Mouse (Mus musculus): Measurements from ENCODE around the gene Tnrc6a.

Gene Tnrc6a

DNA sequence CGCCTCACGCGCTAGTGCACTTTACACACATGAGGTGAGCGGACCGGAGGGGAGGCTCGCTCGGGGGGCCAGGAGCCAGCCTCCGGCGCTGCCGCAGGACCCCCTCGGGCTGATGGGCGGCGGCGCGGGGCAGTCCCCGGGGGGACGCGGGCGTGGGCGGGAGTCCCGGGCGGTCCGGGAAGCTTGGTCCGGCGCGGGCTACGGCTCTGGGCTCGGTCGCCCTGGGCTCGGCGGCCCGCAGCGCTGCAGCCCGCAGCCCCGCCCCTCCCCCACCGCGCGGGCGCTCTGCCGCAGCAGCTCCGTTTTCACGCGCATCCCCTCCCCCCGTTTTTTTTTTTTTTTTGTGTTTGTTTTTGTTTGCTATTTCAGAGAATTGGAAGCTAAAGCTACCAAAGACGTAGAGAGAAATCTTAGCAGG, 623 bp downstream of the Tnrc6a start:
- in situ Hi-C loops (cut with MboI; ENCODE audit: unreplicated experiment in 2 of 2): no loop called here

DNA sequence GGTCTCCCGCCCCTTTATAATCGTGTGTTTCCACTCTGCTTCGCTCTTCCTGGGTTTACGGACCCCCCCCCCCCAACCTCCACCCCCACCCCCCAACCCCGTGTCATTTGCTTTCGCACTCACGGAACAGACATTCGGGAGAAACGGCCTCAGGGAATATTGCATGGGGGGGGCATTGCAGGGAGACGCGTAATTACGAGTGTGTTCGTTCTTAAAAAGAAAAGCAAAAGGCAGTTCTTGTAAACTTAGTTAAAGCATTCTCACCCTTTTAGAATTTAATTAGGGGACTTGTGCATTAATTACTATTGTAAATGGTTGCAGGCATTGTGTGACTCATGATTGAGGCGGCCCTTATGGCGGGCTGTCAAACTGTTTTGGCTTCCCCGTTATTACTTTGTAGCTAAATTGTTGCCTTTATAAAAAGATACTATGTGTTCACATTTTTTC, 1.1 kb downstream of the Tnrc6a start:
- in situ Hi-C loops (cut with MboI; ENCODE audit: unreplicated experiment in 2 of 2): no loop called here

DNA sequence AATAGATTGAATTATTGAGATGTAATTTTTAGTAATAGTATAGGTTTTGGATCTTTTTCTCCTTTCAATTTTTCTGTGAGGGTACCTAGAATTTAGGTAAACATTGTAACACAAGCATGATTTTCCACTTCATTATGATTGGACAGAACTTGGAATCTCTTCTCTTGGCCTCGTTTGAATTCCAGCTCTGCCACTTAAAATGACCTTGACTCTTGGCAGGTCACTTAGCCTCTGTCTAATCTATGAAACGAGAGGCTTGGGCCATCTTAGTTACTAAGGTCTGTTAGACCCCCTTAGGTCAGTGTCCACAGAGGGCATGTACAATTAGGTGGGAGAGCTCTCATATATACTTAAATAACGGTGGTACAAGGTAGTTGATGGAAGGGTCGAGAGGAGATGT, 2.4 kb downstream of the Tnrc6a start:
- in situ Hi-C loops (cut with MboI; ENCODE audit: unreplicated experiment in 2 of 2): no loop called here

GRCm38 (mm10) chr7:123127301-123127700, 3.6 kb downstream of the Tnrc6a start:
- in situ Hi-C loops (cut with MboI; ENCODE audit: unreplicated experiment in 2 of 2): no loop called here

GRCm38 (mm10) chr7:123127981-123128380, 4.3 kb downstream of the Tnrc6a start:
- in situ Hi-C loops (cut with MboI; ENCODE audit: unreplicated experiment in 2 of 2): no loop called here

DNA sequence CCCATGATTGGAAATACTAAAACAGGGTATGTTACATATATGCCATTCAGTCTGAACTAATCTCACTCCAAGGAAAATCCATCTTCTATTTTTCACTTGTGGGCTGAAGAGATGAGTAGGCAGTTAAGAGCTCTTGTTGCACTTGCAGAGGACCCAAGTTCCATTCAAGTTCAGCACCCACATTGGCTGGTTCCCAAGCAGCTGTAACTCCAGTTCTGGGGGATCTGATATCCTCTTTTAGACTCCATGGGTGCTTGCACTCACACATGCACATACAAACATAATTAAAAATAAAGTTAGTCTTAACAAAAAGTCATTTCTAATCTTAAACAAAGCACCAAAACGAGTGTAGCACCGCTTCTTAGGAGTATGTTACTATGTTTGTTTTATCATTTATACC, 5.4 kb downstream of the Tnrc6a start:
- in situ Hi-C loops (cut with MboI; ENCODE audit: unreplicated experiment in 2 of 2): no loop called here

DNA sequence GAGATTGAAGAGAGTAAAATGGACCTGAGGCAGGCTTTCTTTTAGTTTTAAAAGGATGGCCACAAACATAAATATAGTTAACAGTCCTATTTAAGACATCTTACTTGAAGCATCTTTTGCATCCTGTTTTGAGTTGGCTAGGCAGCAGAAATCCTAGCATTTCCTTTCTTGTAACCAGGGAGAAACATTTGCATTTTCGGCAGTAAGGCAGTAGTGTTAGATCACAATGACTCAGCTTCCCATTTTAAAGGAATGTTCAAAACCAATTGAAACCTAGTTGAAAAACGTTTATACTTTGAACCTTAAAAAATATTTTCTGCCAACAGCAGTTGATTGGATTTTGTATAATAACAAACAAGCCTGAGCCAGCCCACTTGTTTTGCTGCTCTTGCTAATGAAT, 6.5 kb downstream of the Tnrc6a start:
- in situ Hi-C loops (cut with MboI; ENCODE audit: unreplicated experiment in 2 of 2): no loop called here

GRCm38 (mm10) chr7:123132401-123132800, 8.7 kb downstream of the Tnrc6a start:
- in situ Hi-C loops (cut with MboI; ENCODE audit: unreplicated experiment in 2 of 2): no loop called here

DNA sequence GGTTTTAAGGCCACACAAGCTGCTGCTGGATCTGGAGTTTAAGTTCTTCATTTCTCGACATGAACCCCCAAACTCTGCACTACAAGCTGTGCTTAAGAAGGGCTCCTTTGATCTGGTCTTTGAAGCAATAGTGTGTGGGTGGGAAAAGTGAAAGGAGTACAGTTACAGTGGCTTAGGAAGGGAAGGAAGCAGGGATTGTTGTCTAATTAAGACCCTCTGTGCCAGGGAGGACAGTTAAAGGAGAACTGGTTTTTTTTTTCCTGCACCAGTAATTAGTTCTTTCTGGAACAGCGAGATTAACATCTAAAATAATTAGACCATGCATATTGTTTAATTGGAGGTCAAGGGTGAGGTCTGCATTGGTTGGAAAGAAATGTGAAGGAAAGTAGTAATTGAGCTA, 11.2 kb downstream of the Tnrc6a start:
- in situ Hi-C loops (cut with MboI; ENCODE audit: unreplicated experiment in 2 of 2): no loop called here

- in situ Hi-C loops (cut with MboI; ENCODE audit: unreplicated experiment in 2 of 2): no loop called here
Observed at GRCm38 (mm10) chr7:123135655-123136054, 12.0 kb downstream of the Tnrc6a start.

DNA sequence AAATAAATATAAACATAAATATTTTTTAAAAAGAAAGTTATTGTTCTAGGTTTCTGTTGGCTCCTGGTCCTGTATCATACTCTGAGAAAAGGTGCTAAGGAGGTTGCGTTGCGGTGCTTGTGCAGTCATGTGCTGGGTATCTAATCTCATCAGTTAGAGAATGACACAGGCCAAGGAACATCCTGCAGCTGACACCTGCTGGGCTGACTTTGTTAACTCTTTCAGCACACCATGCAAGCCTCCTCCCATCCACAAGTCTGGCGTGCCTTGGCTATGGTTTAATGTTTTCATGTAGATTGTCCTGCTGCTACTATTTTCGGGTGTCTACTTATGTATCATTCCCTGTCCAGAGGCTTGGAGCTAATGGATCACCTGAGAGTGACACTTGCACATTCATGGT, 14.3 kb downstream of the Tnrc6a start:
- in situ Hi-C loops (cut with MboI; ENCODE audit: unreplicated experiment in 2 of 2): no loop called here

DNA sequence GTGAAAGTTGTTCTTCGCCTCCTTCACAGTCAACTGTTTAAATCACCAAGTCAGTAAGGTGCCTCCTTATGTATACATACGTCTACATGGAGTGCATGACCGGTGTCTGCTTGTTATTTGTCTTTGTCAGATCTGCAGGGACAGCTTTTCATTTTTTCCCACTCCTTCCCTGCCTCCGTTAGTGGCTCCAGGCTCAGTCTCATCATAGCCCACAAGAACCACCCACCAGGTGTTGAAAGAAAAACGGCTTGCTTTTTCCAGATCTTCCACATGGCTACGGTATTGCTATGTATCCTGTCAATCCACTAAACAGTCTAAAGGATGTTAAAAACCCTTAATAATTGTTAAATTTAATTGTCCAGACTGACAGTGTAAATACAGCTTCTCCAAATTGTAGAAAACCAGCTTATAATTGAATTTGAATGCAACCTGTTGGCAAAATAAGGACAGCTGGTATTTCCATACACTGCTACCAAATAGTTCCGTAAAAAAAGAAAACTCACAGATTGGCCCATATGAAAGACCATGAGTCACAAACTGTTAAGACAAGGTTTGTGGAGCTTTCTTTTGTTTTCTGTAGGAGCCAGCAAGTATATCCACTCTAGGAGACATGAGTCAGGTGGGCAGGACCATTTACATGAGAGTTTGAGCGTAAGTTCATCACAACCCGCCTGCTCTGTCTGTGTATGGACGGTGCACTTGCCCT, 22.6 kb downstream of the Tnrc6a start:
- in situ Hi-C loops (cut with MboI; ENCODE audit: unreplicated experiment in 2 of 2): no loop called here

DNA sequence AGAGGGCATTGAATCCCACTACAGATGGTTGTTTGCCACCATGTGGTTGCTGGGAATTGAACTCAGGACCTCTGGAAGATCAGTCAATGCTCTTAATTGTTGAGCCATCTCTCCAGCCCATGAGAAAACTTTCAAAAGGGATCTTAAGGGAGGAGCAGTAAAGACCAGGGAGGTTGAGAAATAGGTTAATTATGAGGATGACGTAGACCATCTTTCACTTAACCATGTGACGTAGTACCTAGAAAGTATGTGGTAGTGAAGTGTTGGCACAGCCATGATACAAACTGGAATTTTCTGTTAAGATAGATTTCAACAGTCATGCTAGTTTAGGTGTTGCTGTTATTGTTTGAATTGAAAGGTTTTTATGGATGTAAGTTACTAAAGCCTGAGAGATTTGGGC, 24.1 kb downstream of the Tnrc6a start:
- in situ Hi-C loops (cut with MboI; ENCODE audit: unreplicated experiment in 2 of 2): no loop called here

GRCm38 (mm10) chr7:123148935-123149334, 25.2 kb downstream of the Tnrc6a start:
- in situ Hi-C loops (cut with MboI; ENCODE audit: unreplicated experiment in 2 of 2): no loop called here

DNA sequence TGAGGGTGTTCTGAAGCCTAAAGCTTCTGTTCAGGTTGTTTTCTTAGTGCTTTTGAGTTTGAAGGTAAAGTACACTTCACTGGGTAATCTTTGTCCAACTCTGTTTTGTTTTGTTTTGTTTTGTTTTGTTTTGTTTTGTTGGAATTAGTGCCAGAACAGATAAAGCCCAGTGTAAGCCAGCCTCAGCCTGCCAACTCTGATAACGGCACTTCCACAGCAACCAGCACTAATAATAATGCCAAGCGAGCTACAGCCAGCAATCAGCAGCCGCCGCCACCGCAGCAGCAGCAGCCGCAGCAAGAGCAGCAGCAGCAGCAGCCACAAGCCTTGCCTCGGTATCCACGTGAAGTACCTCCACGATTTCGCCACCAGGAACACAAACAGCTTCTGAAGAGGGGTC, 38.7 kb downstream of the Tnrc6a start:
- in situ Hi-C loops (cut with MboI; ENCODE audit: unreplicated experiment in 2 of 2): loop anchor here in 1 of 2 experiments (25.0 kb wide), 1 partner anchor 150 kb away; no protein-coding TSS in a partner anchor

DNA sequence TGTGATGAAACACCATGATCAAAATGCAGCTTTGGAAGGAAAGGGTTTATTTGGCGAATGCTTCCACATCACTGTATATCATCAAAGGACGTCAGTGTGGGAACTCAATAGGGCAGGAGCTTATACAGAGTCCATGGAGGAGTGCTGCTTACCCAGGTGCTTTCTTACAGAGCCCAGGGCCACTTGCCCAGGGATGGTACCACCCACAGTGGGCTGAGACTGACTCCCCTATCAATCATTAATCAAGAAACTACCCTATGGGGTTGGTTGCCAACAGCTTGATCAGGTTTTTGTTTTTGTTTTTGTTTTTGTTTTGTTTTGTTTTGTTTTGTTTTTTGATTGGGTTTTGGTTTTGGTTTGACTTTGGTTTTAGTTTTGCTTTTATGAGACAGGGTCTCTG, 43.8 kb downstream of the Tnrc6a start:
- in situ Hi-C loops (cut with MboI; ENCODE audit: unreplicated experiment in 2 of 2): loop anchor here in 1 of 2 experiments (25.0 kb wide), 1 partner anchor 155 kb away; no protein-coding TSS in a partner anchor

- in situ Hi-C loops (cut with MboI; ENCODE audit: unreplicated experiment in 2 of 2): loop anchor here in 1 of 2 experiments (25.0 kb wide), 1 partner anchor 157 kb away; no protein-coding TSS in a partner anchor
Observed at GRCm38 (mm10) chr7:123169618-123170017, 45.9 kb downstream of the Tnrc6a start.

GRCm38 (mm10) chr7:123172101-123172500, 48.4 kb downstream of the Tnrc6a start:
- in situ Hi-C loops (cut with MboI; ENCODE audit: unreplicated experiment in 2 of 2): loop anchor here in 1 of 2 experiments (25.0 kb wide), 1 partner anchor 160 kb away; no protein-coding TSS in a partner anchor

GRCm38 (mm10) chr7:123177215-123177614, 53.5 kb downstream of the Tnrc6a start:
- in situ Hi-C loops (cut with MboI; ENCODE audit: unreplicated experiment in 2 of 2): loop anchor here (5.0 to 25.0 kb wide), 2 partner anchors 110 to 185 kb away; no protein-coding TSS in a partner anchor

DNA sequence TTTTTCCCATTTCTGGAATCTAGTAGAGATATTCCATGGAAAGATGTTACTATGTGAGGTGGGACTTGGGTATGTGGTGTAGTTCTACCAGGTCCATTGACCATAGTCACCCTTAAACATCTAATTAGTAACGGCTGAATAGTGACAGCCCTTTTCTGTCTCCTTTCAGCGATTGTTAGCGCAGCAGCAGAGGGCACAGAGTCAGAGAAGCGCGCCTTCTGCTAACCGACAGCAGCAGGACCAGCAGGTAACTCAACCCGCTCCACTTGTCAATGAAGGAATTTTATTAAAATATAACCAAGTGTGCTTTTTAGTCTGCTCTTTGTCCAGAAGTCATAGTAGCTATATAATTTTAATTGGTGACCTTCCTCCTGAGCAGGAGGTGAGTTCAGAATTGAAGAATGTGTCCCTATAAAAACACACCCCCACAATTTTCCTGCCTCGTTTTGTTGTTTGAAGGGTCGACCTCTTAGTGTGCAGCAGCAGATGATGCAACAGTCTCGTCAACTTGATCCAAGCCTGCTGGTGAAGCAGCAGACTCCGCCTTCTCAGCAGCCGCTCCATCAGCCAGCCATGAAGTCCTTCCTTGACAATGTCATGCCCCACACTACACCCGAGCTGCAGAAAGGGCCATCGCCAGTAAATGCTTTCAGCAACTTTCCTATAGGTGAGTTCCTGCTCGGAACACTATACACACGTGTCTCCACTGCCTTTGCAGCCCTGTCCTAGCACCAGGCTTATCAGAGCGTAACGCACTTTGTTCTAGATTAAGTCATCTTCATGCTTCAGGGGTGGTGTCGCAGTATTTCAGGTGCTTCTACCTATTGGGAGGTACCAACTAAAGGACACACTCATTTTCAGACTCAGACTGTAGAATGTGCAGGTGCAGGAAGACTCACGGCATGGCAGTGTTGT, 58.4 kb downstream of the Tnrc6a start:
- in situ Hi-C loops (cut with MboI; ENCODE audit: unreplicated experiment in 2 of 2): loop anchor here (10.0 to 25.0 kb wide), 2 partner anchors 105 to 133 kb away; no protein-coding TSS in a partner anchor

- in situ Hi-C loops (cut with MboI; ENCODE audit: unreplicated experiment in 2 of 2): loop anchor here (10.0 to 25.0 kb wide), 2 partner anchors 102 to 130 kb away; no protein-coding TSS in a partner anchor
Observed at GRCm38 (mm10) chr7:123184891-123185290, 61.2 kb downstream of the Tnrc6a start.

Measured in v-Abl transformed pro-B cells (cell line).